Mouse (Mus musculus) mature B cell (primary cell): ENCODE results near the gene Kdm5d.

ENCODE experiments used
- in situ Hi-C: fragments of 300-500 bp; cut with MboI; formaldehyde crosslinking; loops from 2 replicates; pipeline ENCODE4 v1.14.3; 2019

The Kdm5d gene

DNA sequence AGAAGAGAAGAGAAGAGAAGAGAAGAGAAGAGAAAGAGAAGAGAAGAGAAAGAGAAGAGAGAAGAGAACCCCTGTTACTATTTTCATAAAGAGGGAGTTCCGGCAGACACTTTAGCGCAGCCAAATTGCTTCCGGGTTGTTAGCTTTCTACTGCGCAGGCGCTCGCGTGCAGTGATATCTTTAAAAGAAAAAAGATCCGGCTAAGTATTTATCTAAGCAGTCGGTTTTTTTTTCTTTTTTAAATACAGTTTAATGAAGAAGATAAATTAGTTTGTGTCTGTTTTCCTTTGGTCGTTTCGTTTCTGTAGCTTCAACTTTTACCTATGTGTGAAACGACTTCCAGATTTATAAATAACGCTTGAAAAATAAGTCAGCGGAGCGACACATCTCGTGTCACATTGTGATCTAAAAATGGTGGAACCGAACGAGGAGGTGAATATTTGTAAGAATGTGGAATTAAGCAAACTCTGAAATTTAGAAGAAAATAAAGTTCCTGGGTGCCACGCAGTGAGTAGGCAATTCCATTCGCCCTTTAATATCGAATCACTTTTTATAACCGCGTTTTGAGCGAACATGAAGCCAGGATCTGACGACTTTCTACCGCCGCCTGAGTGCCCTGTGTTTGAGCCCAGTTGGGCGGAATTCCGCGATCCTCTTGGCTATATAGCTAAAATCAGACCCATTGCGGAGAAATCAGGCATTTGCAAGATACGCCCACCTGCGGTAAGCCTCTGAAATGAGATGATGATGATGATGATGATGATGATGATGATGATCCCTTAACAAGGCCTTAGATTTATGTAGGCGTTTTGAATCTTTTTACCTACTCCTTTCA is at the start of gene Kdm5d:
Gene Kdm5d, plus strand, starts transcription at position 396 of the 835 bp plus-strand sequence.
- in situ Hi-C loops: no loop called here

DNA sequence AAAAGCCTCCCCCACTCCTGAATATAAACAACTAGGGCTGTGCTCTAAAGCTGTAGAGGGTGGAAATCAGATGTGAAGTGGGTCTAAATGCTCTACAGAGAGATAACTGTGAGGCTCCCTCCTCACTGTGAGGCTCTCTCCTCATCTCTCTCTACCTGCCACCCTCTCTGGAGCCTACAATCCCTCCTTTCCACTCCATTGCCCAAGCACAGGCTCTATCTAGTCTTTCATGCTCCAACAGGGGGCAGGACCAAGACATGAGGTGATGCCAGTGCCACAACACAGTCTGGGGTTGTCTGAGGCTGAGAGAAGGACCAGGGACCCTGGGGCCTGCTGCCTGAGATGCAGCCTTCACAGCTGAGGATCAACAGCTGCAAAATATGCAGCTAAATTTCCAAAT is 25.2 kb upstream of the Kdm5d start:
- in situ Hi-C loops: no loop called here

DNA sequence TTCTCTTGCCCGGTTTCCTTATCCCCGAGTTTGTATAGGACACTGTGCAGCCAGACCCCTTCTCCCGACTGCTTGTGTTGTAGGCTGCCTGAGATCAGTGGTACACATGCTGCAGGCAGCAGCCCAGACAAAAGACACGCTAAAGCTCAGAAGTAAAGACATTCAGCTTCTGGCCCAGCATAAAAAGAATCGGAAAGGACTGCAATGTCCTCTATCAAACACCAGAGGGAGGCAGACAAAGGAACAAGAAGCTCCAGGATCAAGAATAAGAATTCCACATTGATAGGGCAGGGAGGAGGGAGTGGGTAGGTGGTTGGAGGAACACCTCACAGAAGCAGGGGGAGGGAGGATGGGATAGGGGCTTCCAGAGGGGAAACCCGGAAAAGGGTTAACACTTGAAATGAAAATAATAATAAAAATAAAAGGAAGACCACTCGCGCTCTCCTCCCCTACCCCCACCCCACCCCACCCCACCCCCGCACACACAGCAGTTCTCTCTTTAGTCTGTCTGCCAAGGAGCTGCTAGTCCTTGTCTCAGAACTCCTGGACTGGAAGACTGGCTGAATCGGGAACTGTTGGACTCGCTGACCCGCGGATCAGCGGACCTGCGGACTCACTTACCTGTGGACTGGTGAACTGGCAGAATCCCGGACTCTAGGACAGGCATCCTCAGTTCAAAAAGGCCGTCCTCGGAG is 24.6 kb upstream of the Kdm5d start:
- in situ Hi-C loops: no loop called here
